Mouse (Mus musculus): ENCODE data around the gene Tas2r102.

Tas2r102 gene

DNA sequence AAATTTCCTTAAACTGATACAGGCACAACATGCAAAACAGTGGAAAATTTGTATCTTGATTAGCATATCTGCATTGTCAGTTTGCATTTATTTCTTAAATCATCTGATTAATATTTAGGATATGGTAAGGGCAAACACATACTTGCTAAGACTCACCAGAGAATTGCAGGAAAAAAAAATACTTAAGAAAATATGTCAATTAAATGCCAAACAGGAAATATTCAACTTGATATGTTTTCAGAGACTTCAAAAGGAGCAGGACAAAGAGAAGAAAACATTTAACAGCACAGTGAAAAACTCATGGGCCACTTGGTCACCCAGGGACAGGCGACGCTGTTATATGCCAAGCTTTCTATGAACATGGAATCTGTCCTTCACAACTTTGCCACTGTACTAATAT is at the start of gene Tas2r102:
Gene Tas2r102, plus strand, starts transcription at position 301 of the 400 bp plus-strand sequence.
- DNase-seq = no peak

DNA sequence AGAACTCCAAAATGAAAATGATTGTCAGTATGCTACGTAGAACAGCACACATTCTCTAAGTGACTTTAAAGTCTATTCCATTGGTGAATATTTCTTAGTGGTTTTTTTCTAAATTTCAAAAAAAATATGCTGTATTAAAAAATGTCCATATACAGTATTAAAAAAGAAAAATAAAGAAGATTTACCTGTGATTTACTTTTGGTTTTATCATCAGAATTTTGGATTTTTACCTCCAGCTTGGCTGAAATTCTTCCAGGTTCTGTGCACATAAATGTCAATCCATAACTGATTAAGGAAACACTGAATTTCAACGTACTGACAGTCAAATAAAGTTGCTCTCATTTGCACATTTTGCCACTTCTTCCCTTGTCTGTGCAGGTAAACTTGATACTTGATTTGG is 24.0 kb upstream of the Tas2r102 start, which contains the start of gene Tas2r115:
Gene Tas2r115, minus strand, starts transcription at position 101 of the 400 bp plus-strand sequence.
- DNase-seq = no peak

DNA sequence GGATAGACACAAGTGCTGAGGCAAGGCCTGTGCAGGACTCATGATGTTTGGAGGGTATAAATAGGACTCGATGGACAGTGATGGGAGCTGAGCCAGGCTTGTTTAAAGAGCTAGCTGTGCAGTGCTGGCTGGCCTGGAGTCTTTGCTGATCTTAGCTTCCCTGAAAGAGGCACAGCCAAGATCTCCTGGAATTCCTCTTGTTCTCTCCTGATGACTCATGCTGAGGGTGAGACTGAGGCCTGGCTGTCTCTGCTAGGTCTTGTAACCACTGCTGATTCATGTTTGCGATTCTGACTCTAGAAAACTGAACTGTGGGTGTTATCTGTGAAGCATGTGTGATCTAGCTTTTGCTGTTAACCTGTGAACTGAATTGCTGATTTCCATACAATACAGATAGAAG is 11.7 kb upstream of the Tas2r102 start:
- DNase-seq = no peak

DNA sequence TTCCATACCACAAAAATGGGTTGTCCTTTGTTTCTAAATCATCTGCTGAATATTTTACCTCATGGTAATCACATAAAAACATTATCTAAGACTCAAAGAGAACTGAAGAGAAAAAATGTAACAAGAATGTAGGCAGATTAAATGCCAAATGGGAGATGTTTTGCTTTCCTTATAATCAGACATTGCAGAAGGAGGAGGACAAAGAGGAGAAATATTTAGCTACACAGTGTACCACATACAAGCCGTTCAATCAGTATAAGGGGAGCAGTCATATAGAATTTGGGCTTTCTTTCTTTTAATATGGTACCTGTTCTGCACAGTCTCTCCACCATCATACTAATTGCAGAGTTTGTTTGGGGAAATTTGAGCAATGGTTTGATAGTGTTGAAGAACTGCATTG is 7.5 kb upstream of the Tas2r102 start, which contains the start of gene Tas2r124:
Gene Tas2r124, plus strand, starts transcription at position 301 of the 400 bp plus-strand sequence.
- DNase-seq = no peak

DNA sequence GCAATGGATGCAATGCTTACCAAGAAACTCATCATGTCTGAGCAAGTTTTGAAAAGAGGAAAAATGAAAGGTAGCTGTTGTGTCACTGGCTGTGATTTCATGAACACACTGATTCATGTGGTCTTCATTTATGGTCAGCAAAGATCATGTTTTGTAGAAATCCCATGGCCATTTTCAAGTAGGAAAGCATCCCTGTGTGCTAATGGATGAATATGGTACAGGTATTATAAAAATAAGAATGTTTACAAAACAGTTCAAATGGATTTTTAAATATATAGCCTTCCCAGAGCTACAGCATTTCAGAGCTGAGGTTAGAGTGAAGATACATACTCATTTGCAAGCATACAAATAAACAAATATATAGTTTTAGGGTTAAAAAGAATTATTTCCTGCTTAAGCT is 16.1 kb downstream of the Tas2r102 start, which contains the start of gene Tas2r136:
Gene Tas2r136, minus strand, starts transcription at position 101 of the 400 bp plus-strand sequence.
- DNase-seq = no peak

DNA sequence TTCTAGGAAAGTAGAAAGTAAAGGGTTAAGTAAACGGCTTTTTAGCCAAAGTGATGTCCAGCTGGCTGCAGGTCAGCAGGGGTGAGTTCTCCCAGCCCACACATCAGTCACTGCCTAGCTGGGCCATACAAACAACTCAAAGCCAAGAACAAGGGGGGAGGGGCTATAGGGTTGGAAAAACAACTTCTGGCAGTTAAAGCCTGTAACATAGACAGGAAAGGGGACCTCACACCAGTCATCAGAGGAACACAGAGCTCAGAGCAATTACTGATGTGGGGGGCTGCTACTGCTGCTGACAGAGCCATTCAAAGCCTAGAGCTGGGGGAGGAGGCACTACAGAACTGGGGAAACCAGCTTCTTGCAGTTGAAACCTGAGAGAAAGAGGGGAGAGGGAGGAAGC is 33.5 kb downstream of the Tas2r102 start:
- DNase-seq = peak; percentile 11

DNA sequence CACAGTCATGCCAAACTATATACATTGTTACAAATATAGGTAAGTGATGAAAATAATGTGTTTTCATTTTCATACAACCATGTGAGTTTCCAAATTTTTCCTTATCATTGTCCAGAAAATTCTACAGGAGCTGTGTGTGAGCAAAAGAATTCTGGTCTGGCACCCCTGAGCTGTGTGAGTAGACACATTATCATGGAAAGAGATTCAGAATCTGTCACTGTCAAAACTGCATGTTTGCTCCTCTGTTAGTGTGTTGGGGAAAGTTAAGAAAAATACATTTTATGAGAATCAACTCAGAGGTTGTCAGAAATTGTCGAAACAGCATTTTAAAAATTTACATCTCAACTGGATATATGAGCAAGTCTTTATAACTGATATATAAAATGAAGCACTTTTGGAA is 40.6 kb downstream of the Tas2r102 start, which contains the start of gene Tas2r117:
Gene Tas2r117, plus strand, starts transcription at position 301 of the 400 bp plus-strand sequence.
- DNase-seq = no peak

Measured in kidney, postnatal 10 days (tissue).